Mouse (Mus musculus): ENCODE results near the gene Emc10. TPM values are rescaled to one million over a fixed set of nuclear protein-coding genes. Genes with fewer than 3 reads are reported as not detected.
A peak's percentile ranks its signal among the peaks of the same experiment; 100 is the strongest.

Emc10 gene
- polyA plus RNA-seq, 1 experiment from 2014 or later, result 76.4 TPM

- 20% methylated on average over 77 of the region's 77 CpGs for WGBS
- Histone ChIP-seq H3K9me3 (replicated peaks; ENCODE audit: control insufficient read depth, low read length) (no peaks in the 10 kb centered on the region), H3K4me3 (ENCODE audit: low read depth, low read length) (peak overlapping the region; percentile 24), H3K4me1 (ENCODE audit: control insufficient read depth, insufficient read depth, low read length) (peaks cover 3% of the 10 kb centered on the region), H3K27me3 (ENCODE audit: control insufficient read depth, insufficient read depth, low read length) (peaks cover 32% of the 10 kb centered on the region), H3K27ac (replicated peaks; ENCODE audit: low read depth, low read length) (no peak overlapping the region), H3K4me2 (ENCODE audit: low read depth, low read length) (peak overlapping the region; percentile 57), H3K9ac (replicated peaks; ENCODE audit: low read length) (no peak overlapping the region; the same call in 1 of the 2 replicates), H3K36me3 (replicated peaks; ENCODE audit: control insufficient read depth, insufficient read depth, low read depth, low read length) (no peaks in the 10 kb centered on the region)
- DNase-seq (ENCODE audit: low spot score), result peak; percentile 76
- ATAC-seq (replicated peaks; ENCODE audit: insufficient number of reproducible peaks, low FRiP score, low TSS enrichment, low read depth), result no peak
These were observed 33.9 kb downstream of the Emc10 start for GRCm38 (mm10) chr7:44462218-44463055.

GRCm38 (mm10) chr7:44461503-44462217 lies 34.7 kb downstream of the Emc10 start:
- Histone ChIP-seq H3K4me2 (ENCODE audit: low read depth, low read length) (no peak overlapping the region), H3K4me3 (ENCODE audit: low read depth, low read length) (no peak overlapping the region), H3K27me3 (ENCODE audit: control insufficient read depth, insufficient read depth, low read length) (peaks cover 32% of the 10 kb centered on the region), H3K9ac (replicated peaks; ENCODE audit: low read length) (no peak overlapping the region), H3K27ac (replicated peaks; ENCODE audit: low read depth, low read length) (no peak overlapping the region), H3K4me1 (ENCODE audit: control insufficient read depth, insufficient read depth, low read length) (peaks cover 3% of the 10 kb centered on the region; the same call in 1 of the 2 replicates), H3K9me3 (replicated peaks; ENCODE audit: control insufficient read depth, low read length) (no peaks in the 10 kb centered on the region), H3K36me3 (replicated peaks; ENCODE audit: control insufficient read depth, insufficient read depth, low read depth, low read length) (no peaks in the 10 kb centered on the region)
- ATAC-seq (replicated peaks; ENCODE audit: insufficient number of reproducible peaks, low FRiP score, low TSS enrichment, low read depth) (no peak), DNase-seq (ENCODE audit: low spot score) (no peak)
- WGBS, result 70% methylated on average over 56 of the region's 57 CpGs

- Histone ChIP-seq H3K27me3 (ENCODE audit: control insufficient read depth, insufficient read depth, low read length) (peaks cover 32% of the 10 kb centered on the region), H3K9ac (replicated peaks; ENCODE audit: low read length) (no peak overlapping the region), H3K4me1 (ENCODE audit: control insufficient read depth, insufficient read depth, low read length) (peaks cover 3% of the 10 kb centered on the region; the same call in 1 of the 2 replicates), H3K36me3 (replicated peaks; ENCODE audit: control insufficient read depth, insufficient read depth, low read depth, low read length) (no peaks in the 10 kb centered on the region), H3K9me3 (replicated peaks; ENCODE audit: control insufficient read depth, low read length) (no peaks in the 10 kb centered on the region), H3K4me2 (ENCODE audit: low read depth, low read length) (no peak overlapping the region), H3K27ac (replicated peaks; ENCODE audit: low read depth, low read length) (no peak overlapping the region), H3K4me3 (ENCODE audit: low read depth, low read length) (no peak overlapping the region)
- DNase-seq (ENCODE audit: low spot score), result no peak
- WGBS, result 74% methylated on average over 31 of the region's 31 CpGs
- no peak for ATAC-seq (replicated peaks; ENCODE audit: insufficient number of reproducible peaks, low FRiP score, low TSS enrichment, low read depth)
These were observed 35.4 kb downstream of the Emc10 start for GRCm38 (mm10) chr7:44460767-44461502.

- Histone ChIP-seq H3K36me3 (replicated peaks; ENCODE audit: control insufficient read depth, insufficient read depth, low read depth, low read length) (no peaks in the 10 kb centered on the region), H3K9me3 (replicated peaks; ENCODE audit: control insufficient read depth, low read length) (no peaks in the 10 kb centered on the region), H3K4me2 (ENCODE audit: low read depth, low read length) (no peak overlapping the region), H3K9ac (replicated peaks; ENCODE audit: low read length) (no peak overlapping the region), H3K4me3 (ENCODE audit: low read depth, low read length) (no peak overlapping the region), H3K27me3 (ENCODE audit: control insufficient read depth, insufficient read depth, low read length) (peaks cover 32% of the 10 kb centered on the region), H3K4me1 (ENCODE audit: control insufficient read depth, insufficient read depth, low read length) (peaks cover 3% of the 10 kb centered on the region; the same call in 1 of the 2 replicates), H3K27ac (replicated peaks; ENCODE audit: low read depth, low read length) (no peak overlapping the region)
- no peak for ATAC-seq (replicated peaks; ENCODE audit: insufficient number of reproducible peaks, low FRiP score, low TSS enrichment, low read depth)
- no peak for DNase-seq (ENCODE audit: low spot score)
- 81% methylated on average over 6 of the region's 6 CpGs for WGBS
These were observed 36.3 kb downstream of the Emc10 start for GRCm38 (mm10) chr7:44460067-44460466.

GRCm38 (mm10) chr7:44456302-44456701 lies 40.0 kb downstream of the Emc10 start:
- Histone ChIP-seq H3K4me1 (ENCODE audit: control insufficient read depth, insufficient read depth, low read length) (no peaks in the 10 kb centered on the region), H3K27me3 (ENCODE audit: control insufficient read depth, insufficient read depth, low read length) (peaks cover 9% of the 10 kb centered on the region), H3K4me3 (ENCODE audit: low read depth, low read length) (no peak overlapping the region), H3K9me3 (replicated peaks; ENCODE audit: control insufficient read depth, low read length) (no peaks in the 10 kb centered on the region), H3K27ac (replicated peaks; ENCODE audit: low read depth, low read length) (no peak overlapping the region), H3K9ac (replicated peaks; ENCODE audit: low read length) (no peak overlapping the region), H3K36me3 (replicated peaks; ENCODE audit: control insufficient read depth, insufficient read depth, low read depth, low read length) (no peaks in the 10 kb centered on the region), H3K4me2 (ENCODE audit: low read depth, low read length) (no peak overlapping the region)
- ATAC-seq (replicated peaks; ENCODE audit: insufficient number of reproducible peaks, low FRiP score, low TSS enrichment, low read depth) (no peak), DNase-seq (ENCODE audit: low spot score) (no peak)
- 85% methylated on average over 1 of the region's 1 CpGs for WGBS

GRCm38 (mm10) chr7:44453256-44453655 lies 43.1 kb downstream of the Emc10 start:
- Histone ChIP-seq H3K9me3 (replicated peaks; ENCODE audit: control insufficient read depth, low read length) (no peaks in the 10 kb centered on the region), H3K4me2 (ENCODE audit: low read depth, low read length) (no peak overlapping the region), H3K4me3 (ENCODE audit: low read depth, low read length) (no peak overlapping the region), H3K36me3 (replicated peaks; ENCODE audit: control insufficient read depth, insufficient read depth, low read depth, low read length) (no peaks in the 10 kb centered on the region), H3K27me3 (ENCODE audit: control insufficient read depth, insufficient read depth, low read length) (no peaks in the 10 kb centered on the region), H3K9ac (replicated peaks; ENCODE audit: low read length) (no peak overlapping the region), H3K27ac (replicated peaks; ENCODE audit: low read depth, low read length) (no peak overlapping the region), H3K4me1 (ENCODE audit: control insufficient read depth, insufficient read depth, low read length) (no peaks in the 10 kb centered on the region)
- DNase-seq (ENCODE audit: low spot score), result no peak
- ATAC-seq (replicated peaks; ENCODE audit: insufficient number of reproducible peaks, low FRiP score, low TSS enrichment, low read depth), result no peak
- 9% methylated on average over 3 of the region's 3 CpGs for WGBS

- H3K4me3 ChIP-seq (ENCODE audit: low read depth, low read length), result no peak overlapping the region
- 54% methylated on average over 12 of the region's 12 CpGs for WGBS
- H3K9ac ChIP-seq (replicated peaks; ENCODE audit: low read length), result no peak overlapping the region
- no peaks in the 10 kb centered on the region for H3K9me3 ChIP-seq (replicated peaks; ENCODE audit: control insufficient read depth, low read length)
- H3K36me3 ChIP-seq (replicated peaks; ENCODE audit: control insufficient read depth, insufficient read depth, low read depth, low read length), result no peaks in the 10 kb centered on the region
- H3K4me2 ChIP-seq (ENCODE audit: low read depth, low read length), result no peak overlapping the region
- no peak overlapping the region for H3K27ac ChIP-seq (replicated peaks; ENCODE audit: low read depth, low read length)
- no peaks in the 10 kb centered on the region for H3K4me1 ChIP-seq (ENCODE audit: control insufficient read depth, insufficient read depth, low read length)
- ATAC-seq (replicated peaks; ENCODE audit: insufficient number of reproducible peaks, low FRiP score, low TSS enrichment, low read depth) (no peak), DNase-seq (ENCODE audit: low spot score) (no peak)
- H3K27me3 ChIP-seq (ENCODE audit: control insufficient read depth, insufficient read depth, low read length), result peaks cover 46% of the 10 kb centered on the region
These were observed 50.1 kb downstream of the Emc10 start for GRCm38 (mm10) chr7:44446070-44446855.

All from embryonic facial prominence, embryonic 11.5 days (tissue).